Mouse (Mus musculus): ENCODE results near the gene Msh5. TPM values are rescaled to one million over a fixed set of nuclear protein-coding genes. Genes with fewer than 3 reads are reported as not detected.

Gene Msh5
- polyA plus RNA-seq, 1 experiment from 2014 or later: 5.9 TPM

GRCm38 (mm10) chr17:35083929-35084497 lies 37.5 kb upstream of the Msh5 start:
- Histone ChIP-seq H3K4me3 (ENCODE audit: low read length) (no peak overlapping the region), H3K27ac (ENCODE audit: low read depth, low read length) (no peak overlapping the region), H3K27me3 (ENCODE audit: control insufficient read depth, insufficient read depth, low read length) (no peaks in the 10 kb centered on the region), H3K9me3 (ENCODE audit: control insufficient read depth, low read length) (no peaks in the 10 kb centered on the region), H3K9ac (ENCODE audit: low read depth, low read length) (no peak overlapping the region), H3K36me3 (ENCODE audit: control insufficient read depth, insufficient read depth, low read length) (no peaks in the 10 kb centered on the region), H3K4me2 (replicated peaks; ENCODE audit: low read depth, low read length) (no peak overlapping the region), H3K4me1 (ENCODE audit: control insufficient read depth, insufficient read depth, low read length) (no peaks in the 10 kb centered on the region)
- no peak for ATAC-seq (ENCODE audit: low FRiP score, low TSS enrichment)
- WGBS: 85% methylated on average over 3 of the region's 3 CpGs

GRCm38 (mm10) chr17:35082841-35083576 lies 36.5 kb upstream of the Msh5 start:
- no peaks in the 10 kb centered on the region for H3K36me3 ChIP-seq (ENCODE audit: control insufficient read depth, insufficient read depth, low read length)
- no peaks in the 10 kb centered on the region for H3K4me1 ChIP-seq (ENCODE audit: control insufficient read depth, insufficient read depth, low read length)
- WGBS: 81% methylated on average over 16 of the region's 16 CpGs
- H3K27me3 ChIP-seq (ENCODE audit: control insufficient read depth, insufficient read depth, low read length): peaks cover 2% of the 10 kb centered on the region; the same call in 1 of the 2 replicates
- no peaks in the 10 kb centered on the region for H3K9me3 ChIP-seq (ENCODE audit: control insufficient read depth, low read length)
- H3K9ac ChIP-seq (ENCODE audit: low read depth, low read length): no peak overlapping the region
- no peak overlapping the region for H3K4me3 ChIP-seq (ENCODE audit: low read length)
- H3K27ac ChIP-seq (ENCODE audit: low read depth, low read length): no peak overlapping the region
- H3K4me2 ChIP-seq (replicated peaks; ENCODE audit: low read depth, low read length): no peak overlapping the region
- ATAC-seq (ENCODE audit: low FRiP score, low TSS enrichment): no peak

- Histone ChIP-seq H3K27ac (ENCODE audit: low read depth, low read length) (no peak overlapping the region), H3K36me3 (ENCODE audit: control insufficient read depth, insufficient read depth, low read length) (no peaks in the 10 kb centered on the region), H3K4me2 (replicated peaks; ENCODE audit: low read depth, low read length) (no peak overlapping the region), H3K9ac (ENCODE audit: low read depth, low read length) (no peak overlapping the region), H3K27me3 (ENCODE audit: control insufficient read depth, insufficient read depth, low read length) (peaks cover 2% of the 10 kb centered on the region; the same call in 1 of the 2 replicates), H3K4me1 (ENCODE audit: control insufficient read depth, insufficient read depth, low read length) (peaks cover 9% of the 10 kb centered on the region; the same call in 1 of the 2 replicates), H3K9me3 (ENCODE audit: control insufficient read depth, low read length) (no peaks in the 10 kb centered on the region), H3K4me3 (ENCODE audit: low read length) (no peak overlapping the region)
- no peak for ATAC-seq (ENCODE audit: low FRiP score, low TSS enrichment)
- WGBS: 90% methylated on average over 4 of the region's 4 CpGs
These were observed 34.2 kb upstream of the Msh5 start for GRCm38 (mm10) chr17:35080710-35081109.

GRCm38 (mm10) chr17:35080248-35080647 lies 33.7 kb upstream of the Msh5 start:
- Histone ChIP-seq H3K27me3 (ENCODE audit: control insufficient read depth, insufficient read depth, low read length) (peaks cover 2% of the 10 kb centered on the region; the same call in 1 of the 2 replicates), H3K4me2 (replicated peaks; ENCODE audit: low read depth, low read length) (no peak overlapping the region), H3K27ac (ENCODE audit: low read depth, low read length) (no peak overlapping the region), H3K4me3 (ENCODE audit: low read length) (no peak overlapping the region), H3K36me3 (ENCODE audit: control insufficient read depth, insufficient read depth, low read length) (no peaks in the 10 kb centered on the region), H3K4me1 (ENCODE audit: control insufficient read depth, insufficient read depth, low read length) (peaks cover 9% of the 10 kb centered on the region; the same call in 1 of the 2 replicates), H3K9ac (ENCODE audit: low read depth, low read length) (no peak overlapping the region), H3K9me3 (ENCODE audit: control insufficient read depth, low read length) (peaks cover 2% of the 10 kb centered on the region; the same call in 1 of the 2 replicates)
- ATAC-seq (ENCODE audit: low FRiP score, low TSS enrichment): no peak
- WGBS: 35% methylated on average over 6 of the region's 6 CpGs

GRCm38 (mm10) chr17:35079778-35080177 lies 33.2 kb upstream of the Msh5 start:
- no peak overlapping the region for H3K4me2 ChIP-seq (replicated peaks; ENCODE audit: low read depth, low read length)
- no peak for ATAC-seq (ENCODE audit: low FRiP score, low TSS enrichment)
- 61% methylated on average over 9 of the region's 9 CpGs for WGBS
- H3K4me3 ChIP-seq (ENCODE audit: low read length): no peak overlapping the region
- H3K4me1 ChIP-seq (ENCODE audit: control insufficient read depth, insufficient read depth, low read length): peaks cover 9% of the 10 kb centered on the region; the same call in 1 of the 2 replicates
- no peaks in the 10 kb centered on the region for H3K36me3 ChIP-seq (ENCODE audit: control insufficient read depth, insufficient read depth, low read length)
- H3K27ac ChIP-seq (ENCODE audit: low read depth, low read length): no peak overlapping the region
- no peak overlapping the region for H3K9ac ChIP-seq (ENCODE audit: low read depth, low read length)
- H3K9me3 ChIP-seq (ENCODE audit: control insufficient read depth, low read length): peaks cover 3% of the 10 kb centered on the region; the same call in 1 of the 2 replicates
- H3K27me3 ChIP-seq (ENCODE audit: control insufficient read depth, insufficient read depth, low read length): peaks cover 2% of the 10 kb centered on the region; the same call in 1 of the 2 replicates

GRCm38 (mm10) chr17:35077786-35078233 lies 31.3 kb upstream of the Msh5 start, which contains the start of gene Ly6g6d:
TSS of gene Ly6g6d (minus strand) at chr17:35078065.
- peak; percentile 81 for ATAC-seq (ENCODE audit: low FRiP score, low TSS enrichment)
- H3K27me3 ChIP-seq (ENCODE audit: control insufficient read depth, insufficient read depth, low read length): peaks cover 2% of the 10 kb centered on the region; the same call in 1 of the 2 replicates
- H3K9me3 ChIP-seq (ENCODE audit: control insufficient read depth, low read length): peaks cover 3% of the 10 kb centered on the region; the same call in 1 of the 2 replicates
- H3K4me1 ChIP-seq (ENCODE audit: control insufficient read depth, insufficient read depth, low read length): peaks cover 9% of the 10 kb centered on the region; the same call in 1 of the 2 replicates
- peak within 1 kb of the TSS; percentile 50 for H3K4me2 ChIP-seq (replicated peaks; ENCODE audit: low read depth, low read length)
- H3K4me3 ChIP-seq (ENCODE audit: low read length): peak within 1 kb of the TSS; percentile 31
- no peaks in the 10 kb centered on the region for H3K36me3 ChIP-seq (ENCODE audit: control insufficient read depth, insufficient read depth, low read length)
- H3K27ac ChIP-seq (ENCODE audit: low read depth, low read length): peak within 1 kb of the TSS; percentile 37; the same call in 1 of the 2 replicates
- WGBS: 5% methylated on average over 14 of the region's 14 CpGs
- H3K9ac ChIP-seq (ENCODE audit: low read depth, low read length): peak within 1 kb of the TSS; percentile 55

GRCm38 (mm10) chr17:35077285-35077684 lies 30.7 kb upstream of the Msh5 start:
- ATAC-seq (ENCODE audit: low FRiP score, low TSS enrichment): 0 out of 2 replicates have a peak, but pooled peaks have one; percentile 25
- WGBS: 15% methylated on average over 2 of the region's 2 CpGs

GRCm38 (mm10) chr17:35076507-35077176 lies 30.1 kb upstream of the Msh5 start, which contains the start of gene Ly6g6e:
TSS of gene Ly6g6e (plus strand) at chr17:35076902.
- peak within 1 kb of the TSS; percentile 50 for H3K4me2 ChIP-seq (replicated peaks; ENCODE audit: low read depth, low read length)
- ATAC-seq (ENCODE audit: low FRiP score, low TSS enrichment): no peak
- H3K9ac ChIP-seq (ENCODE audit: low read depth, low read length): peak within 1 kb of the TSS; percentile 55

More at GRCm38 (mm10) chr17:35077285-35077684, 30.7 kb upstream of the Msh5 start:
- peak overlapping the region; percentile 55; the same call in 1 of the 2 replicates for H3K9ac ChIP-seq (ENCODE audit: low read depth, low read length)
- peak overlapping the region; percentile 37; the same call in 1 of the 2 replicates for H3K27ac ChIP-seq (ENCODE audit: low read depth, low read length)
- H3K4me2 ChIP-seq (replicated peaks; ENCODE audit: low read depth, low read length): peak overlapping the region; percentile 50
- peak overlapping the region; percentile 31 for H3K4me3 ChIP-seq (ENCODE audit: low read length)
- peaks cover 9% of the 10 kb centered on the region; the same call in 1 of the 2 replicates for H3K4me1 ChIP-seq (ENCODE audit: control insufficient read depth, insufficient read depth, low read length)
- H3K36me3 ChIP-seq (ENCODE audit: control insufficient read depth, insufficient read depth, low read length): no peaks in the 10 kb centered on the region
- peaks cover 2% of the 10 kb centered on the region; the same call in 1 of the 2 replicates for H3K27me3 ChIP-seq (ENCODE audit: control insufficient read depth, insufficient read depth, low read length)
- peaks cover 3% of the 10 kb centered on the region; the same call in 1 of the 2 replicates for H3K9me3 ChIP-seq (ENCODE audit: control insufficient read depth, low read length)

More at GRCm38 (mm10) chr17:35076507-35077176, 30.1 kb upstream of the Msh5 start, which contains the start of gene Ly6g6e:
- no peaks in the 10 kb centered on the region for H3K36me3 ChIP-seq (ENCODE audit: control insufficient read depth, insufficient read depth, low read length)
- H3K4me1 ChIP-seq (ENCODE audit: control insufficient read depth, insufficient read depth, low read length): peaks cover 9% of the 10 kb centered on the region; the same call in 1 of the 2 replicates
- H3K27ac ChIP-seq (ENCODE audit: low read depth, low read length): peak within 1 kb of the TSS; percentile 37; the same call in 1 of the 2 replicates
- H3K9me3 ChIP-seq (ENCODE audit: control insufficient read depth, low read length): peaks cover 3% of the 10 kb centered on the region; the same call in 1 of the 2 replicates
- peak within 1 kb of the TSS; percentile 31 for H3K4me3 ChIP-seq (ENCODE audit: low read length)
- H3K27me3 ChIP-seq (ENCODE audit: control insufficient read depth, insufficient read depth, low read length): peaks cover 2% of the 10 kb centered on the region; the same call in 1 of the 2 replicates
- WGBS: 37% methylated on average over 10 of the region's 10 CpGs

Measured in kidney, embryonic 14.5 days (tissue).